Comparison of ENCODE assay signal across 17 mouse cellular contexts in the genomic region with DNA sequence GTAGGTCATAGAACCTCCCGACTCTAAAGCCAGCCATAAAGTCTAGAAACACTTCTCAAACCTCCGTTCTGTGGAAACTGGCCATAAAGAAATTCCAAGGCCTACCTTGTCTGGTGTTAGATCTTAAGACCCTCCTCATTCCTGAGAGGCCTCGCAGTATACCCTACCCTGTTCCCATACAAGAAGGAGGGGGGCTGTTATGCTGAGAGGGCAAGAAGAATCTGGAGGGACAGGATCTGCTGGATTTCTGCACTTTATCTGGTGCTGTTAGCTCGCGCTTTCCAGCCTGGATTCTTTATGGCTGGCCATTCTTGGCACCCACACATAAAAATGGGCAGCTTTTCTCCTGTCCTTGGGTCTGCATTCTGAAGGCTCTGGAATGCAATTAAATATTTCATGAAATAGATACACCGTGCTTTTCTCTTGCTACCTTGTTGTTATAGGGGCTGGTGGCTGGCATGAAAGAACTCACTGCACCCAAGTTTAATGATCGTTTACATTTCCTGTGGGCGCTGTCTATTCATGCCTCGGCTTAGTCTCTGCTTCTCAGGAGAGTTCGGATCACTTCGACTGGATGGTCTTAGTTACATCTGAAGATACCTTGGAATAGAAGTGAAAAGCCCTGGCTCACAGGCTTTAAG. TPM values are rescaled to one million over a fixed set of nuclear protein-coding genes. Genes with fewer than 3 reads are reported as not detected.
DNase-seq lines count a peak whose midpoint lies in the region; ATAC-seq lines count a peak whose summit lies in the region.
"Had no signal": no experiment of that assay in that cellular context is flagged by ENCODE, and none has a peak within 500 bp of the region (broad histone marks: within the 10 kb centered on the region; RNA-seq: fewer than 3 reads in every experiment).

No protein-coding gene starts in this region.

- WGBS in kidney, embryonic 16.5 days = 46% methylated on average over 11 of the region's 11 CpGs
- 82% methylated on average over 11 of the region's 11 CpGs for WGBS in forebrain, embryonic 11.5 days

- no peak overlapping the region for H3K4me3 ChIP-seq in kidney, embryonic 16.5 days (ENCODE audit: low read length)
- H3K4me3 ChIP-seq in forebrain, embryonic 11.5 days (ENCODE audit: low read depth, low read length) = no peak overlapping the region
- H3K4me3 ChIP-seq: forebrain, embryonic 15.5 days; megakaryocyte, embryonic 14.5 days; myocyte had no signal

- H3K4me2 ChIP-seq in kidney, embryonic 16.5 days (replicated peaks; ENCODE audit: low read depth, low read length) = no peak overlapping the region
- H3K4me2 ChIP-seq in forebrain, embryonic 11.5 days (ENCODE audit: low read depth, low read length, severe bottlenecking) = no peak overlapping the region
- H3K4me2 ChIP-seq: forebrain, embryonic 15.5 days; hindbrain, embryonic 14.5 days had no signal

- no peaks in the 10 kb centered on the region for H3K36me3 ChIP-seq in kidney, embryonic 16.5 days (ENCODE audit: insufficient read depth, low read length)
- no peaks in the 10 kb centered on the region for H3K36me3 ChIP-seq in forebrain, embryonic 11.5 days (ENCODE audit: control insufficient read depth, insufficient read depth, low read length)
- H3K36me3 ChIP-seq: forebrain, embryonic 15.5 days had no signal

- no peaks in the 10 kb centered on the region for H3K27me3 ChIP-seq in kidney, embryonic 16.5 days (ENCODE audit: insufficient read depth, low read length)
- no peaks in the 10 kb centered on the region for H3K27me3 ChIP-seq in forebrain, embryonic 11.5 days (ENCODE audit: control insufficient read depth, insufficient read depth, low read length)
- H3K27me3 ChIP-seq: CH12.LX; forebrain, embryonic 15.5 days; megakaryocyte, embryonic 14.5 days had no signal

- no peaks in the 10 kb centered on the region for H3K9me3 ChIP-seq in kidney, embryonic 16.5 days (ENCODE audit: low read length)
- no peaks in the 10 kb centered on the region for H3K9me3 ChIP-seq in forebrain, embryonic 11.5 days (ENCODE audit: control insufficient read depth, low read length)
- H3K9me3 ChIP-seq: forebrain, embryonic 15.5 days; megakaryocyte, embryonic 14.5 days had no signal

- H3K9ac ChIP-seq in kidney, embryonic 16.5 days (replicated peaks; ENCODE audit: low read length) = no peak overlapping the region
- H3K9ac ChIP-seq in forebrain, embryonic 11.5 days (ENCODE audit: low read length) = no peak overlapping the region
- H3K9ac ChIP-seq: forebrain, embryonic 15.5 days; hindbrain, embryonic 14.5 days had no signal

- ATAC-seq in kidney, embryonic 16.5 days (ENCODE audit: low FRiP score, low TSS enrichment) = peak; percentile 80
- ATAC-seq in forebrain, embryonic 11.5 days (replicated peaks; ENCODE audit: low FRiP score) = no peak
- ATAC-seq: forebrain, embryonic 15.5 days had no signal

- peak; percentile 6 to 13 for DNase-seq in urinary bladder, adult 18-20 months (ENCODE audit: low spot score in 2 of 2)
- no peak for DNase-seq in urinary bladder, adult 2 months (ENCODE audit: low spot score)
- DNase-seq in lung, postnatal 10 days = peak; percentile 21
- peak; percentile 12 to 26 for DNase-seq in urinary bladder, postnatal 36 days (ENCODE audit: low spot score in 2 of 2)
- DNase-seq in ovary, postnatal 10 days (ENCODE audit: low spot score) = no peak
- DNase-seq in forebrain, embryonic 11.5 days (ENCODE audit: low spot score) = no peak
- DNase-seq: cerebellum, adult 9-10 months; gastrocnemius, postnatal 25 days; liver; right cerebral cortex, postnatal 4 days; thymus, postnatal 4 days had no signal

- H3K27ac ChIP-seq in kidney, embryonic 16.5 days (ENCODE audit: low read length) = peak overlapping the region; percentile 39
- no peak overlapping the region for H3K27ac ChIP-seq in forebrain, embryonic 11.5 days (ENCODE audit: low read depth, low read length)
- H3K27ac ChIP-seq: forebrain, embryonic 15.5 days; hindbrain, embryonic 14.5 days had no signal

- H3K4me1 ChIP-seq in kidney, embryonic 16.5 days (ENCODE audit: insufficient read depth, low read length) = peaks cover 29% of the 10 kb centered on the region
- H3K4me1 ChIP-seq in forebrain, embryonic 11.5 days (replicated peaks; ENCODE audit: control insufficient read depth, insufficient read depth, low read length) = no peaks in the 10 kb centered on the region
- H3K4me1 ChIP-seq: megakaryocyte, embryonic 14.5 days had no signal

RNA-seq across cellular contexts. Expression of gene Fras1, which starts 39.1 kb away (rescaled TPM):
- polyA plus RNA-seq in urinary bladder, adult 2 months (2012; rRNA removed) = 3.0 and 3.3 TPM in 2 replicates
- 30.3 and 42.2 TPM in 2 replicates for polyA plus RNA-seq in kidney, embryonic 16.5 days (2015; fragmentation: Nextera tagmentation; extraction: Ambion mirVana)
- polyA plus RNA-seq in forebrain, embryonic 11.5 days (2014; fragmentation: Nextera tagmentation; extraction: Ambion mirVana) = 15.7 and 18.7 TPM in 2 replicates

Comparison
In these comparisons a context has a peak if more than half of its experiments do, and no peak if none do; other contexts are left out.
1. DNase-seq: peak in urinary bladder, adult 18-20 months (2 of 2), lung, postnatal 10 days (single experiment) and urinary bladder, postnatal 36 days (2 of 2); none in urinary bladder, adult 2 months (single experiment), ovary, postnatal 10 days (single experiment) and forebrain, embryonic 11.5 days (single experiment).